Mouse (Mus musculus): ENCODE data around the gene Sept9.

GRCm38 (mm10) chr11:117182808-117183207, 16.7 kb upstream of the Sept9 start:
- TF ChIP-seq POLR2A (IDR thresholded peaks at IDR 0.05; ENCODE audit: control insufficient read depth, low read depth, low read length) (no peak), CTCF (IDR thresholded peaks at IDR 0.05; ENCODE audit: control insufficient read depth, insufficient read depth, insufficient replicate concordance, low read depth, low read length) (no peak)
